Mouse (Mus musculus) liver, postnatal 0 days (tissue): ENCODE measurements around the gene Tmem229b. TPM values are rescaled to one million over a fixed set of nuclear protein-coding genes. Genes with fewer than 3 reads are reported as not detected.

ENCODE experiments used
- ATAC-seq: fragments of 200-750 bp; cut with Nextera tagmentation; 2 replicates; pipeline ENCODE4 v1.8.0; 2017; ENCODE audit warnings: mild to moderate bottlenecking, moderate library complexity
- DNase-seq: peaks from one replicate; pipeline ENCODE4 v3.0.0-alpha.2; 2016
- H3K27ac ChIP-seq: fragments of 300-500 bp; sonication (generic); 2 replicates; pipeline ENCODE4 v1.5.1; 2014; ENCODE audit warnings: antibody characterized with exemption, moderate library complexity, mild to moderate bottlenecking, low read depth
- H3K27me3 ChIP-seq: fragments of 300-500 bp; sonication (generic); 2 replicates; pipeline ENCODE4 v1.6.1; 2014; ENCODE audit warnings: low read length, control low read depth, mixed read lengths; ENCODE audit not compliant: insufficient read depth
- H3K36me3 ChIP-seq: fragments of 300-500 bp; sonication (generic); replicated peaks from 2 replicates; pipeline ENCODE4 v1.6.1; 2014; ENCODE audit warnings: mild to moderate bottlenecking, control low read depth, low read length, moderate library complexity, mixed read lengths; ENCODE audit not compliant: insufficient read depth
- H3K4me1 ChIP-seq: fragments of 300-500 bp; sonication (generic); 2 replicates; pipeline ENCODE4 v1.6.1; 2014; ENCODE audit warnings: antibody characterized with exemption, mild to moderate bottlenecking, control low read depth; ENCODE audit not compliant: insufficient read depth
- H3K4me2 ChIP-seq: fragments of 300-500 bp; sonication (generic); 2 replicates; pipeline ENCODE4 v1.6.1; 2014; ENCODE audit warnings: low read depth, mild to moderate bottlenecking, low read length, moderate library complexity, mixed read lengths
- H3K4me3 ChIP-seq: fragments of 300-500 bp; sonication (generic); 2 replicates; pipeline ENCODE4 v1.5.1; 2014; ENCODE audit warnings: low read depth, low read length
- H3K9ac ChIP-seq: fragments of 300-500 bp; sonication (generic); replicated peaks from 2 replicates; pipeline ENCODE4 v1.6.1; 2014; ENCODE audit warnings: mild to moderate bottlenecking, moderate library complexity
- H3K9me3 ChIP-seq: fragments of 300-500 bp; sonication (generic); 2 replicates; pipeline ENCODE4 v1.6.1; 2016; ENCODE audit warnings: mild to moderate bottlenecking, control low read depth, low read length, mixed read lengths
- CTCF ChIP-seq: sonication (generic); IDR thresholded peaks from 2 replicates; pipeline ENCODE4 v1.5.1; 2016; ENCODE audit warnings: antibody characterized with exemption, low read depth
- EP300 ChIP-seq: IDR thresholded peaks from 2 replicates; pipeline ENCODE4 v1.6.1; 2016; ENCODE audit warnings: antibody characterized with exemption, low read depth, mild to moderate bottlenecking
- WGBS: fragments of 180-500 bp; shearing (Covaris S2); extraction: QIAGEN DNeasy Blood & Tissue Kit; methylation state at CpG from one replicate; pipeline ENCODE4 v1.1.7; 2014; ENCODE audit not compliant: insufficient replicate concordance; 5-methylcytosine and 5-hydroxymethylcytosine counted together
- polyA plus RNA-seq: library from polyadenylated mRNA; unstranded; fragments of >200 nt; fragmentation: Nextera tagmentation; extraction: Ambion mirVana; gene quantifications from 2 replicates; pipeline ENCODE4 v1.2.1, GENCODE M21; 2015

The Tmem229b gene
- polyA plus RNA-seq, 1 experiment from 2014 or later, result 3.6 TPM

DNA sequence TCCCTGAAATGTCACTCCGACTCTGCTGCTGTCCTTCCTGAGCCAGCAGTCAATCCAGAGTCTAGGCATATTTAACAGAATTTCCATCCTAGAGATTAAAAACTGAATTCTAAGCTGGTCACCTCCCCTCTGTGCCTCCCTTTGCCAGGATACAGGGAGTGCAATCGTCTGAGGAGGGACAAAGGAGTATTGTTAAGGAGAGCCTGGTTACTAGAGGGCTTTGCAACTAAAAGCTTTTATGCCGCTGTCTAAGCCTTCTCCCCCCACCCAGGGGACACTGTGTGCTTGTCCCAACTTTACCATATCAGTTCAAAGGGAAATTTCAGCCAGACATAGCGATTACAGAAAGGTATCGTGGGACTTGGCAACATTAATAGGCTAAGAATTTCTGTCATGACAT is 8.7 kb upstream of the Tmem229b start:
- ATAC-seq (no peak), DNase-seq (no peak)
- H3K4me3 ChIP-seq, result no peak overlapping the region
- H3K4me2 ChIP-seq, result no peak overlapping the region
- TF ChIP-seq CTCF, result no peak
- peaks cover 4% of the 10 kb centered on the region; the same call in 1 of the 2 replicates for H3K4me1 ChIP-seq
- 79% methylated on average over 5 of the region's 5 CpGs for WGBS
- H3K27ac ChIP-seq, result no peak overlapping the region
- no peaks in the 10 kb centered on the region for H3K27me3 ChIP-seq
- no peaks in the 10 kb centered on the region for H3K9me3 ChIP-seq
- no peak overlapping the region for H3K9ac ChIP-seq
- H3K36me3 ChIP-seq, result no peaks in the 10 kb centered on the region

DNA sequence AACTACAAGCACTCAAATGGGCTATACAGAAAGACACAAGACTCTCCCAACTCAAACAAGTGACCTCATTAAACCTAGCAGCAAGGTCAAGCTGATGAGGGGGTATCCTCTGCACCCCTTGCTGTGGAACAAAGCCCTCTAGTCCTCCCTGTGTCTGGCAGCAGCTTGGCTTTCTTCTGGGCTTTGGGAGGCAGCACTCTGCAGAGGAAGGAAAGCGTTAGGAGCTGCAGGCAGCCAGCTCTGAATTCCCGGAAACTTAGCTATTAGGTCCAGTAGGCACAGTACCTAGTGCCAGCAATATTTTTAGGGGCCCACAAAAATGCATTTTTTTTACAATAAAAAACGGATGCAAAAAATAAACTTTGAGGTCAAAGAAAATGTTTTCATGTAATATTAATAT is 3.1 kb upstream of the Tmem229b start:
- H3K9me3 ChIP-seq, result no peaks in the 10 kb centered on the region
- ATAC-seq (no peak), DNase-seq (no peak)
- TF ChIP-seq EP300 (no peak), CTCF (no peak)
- H3K4me1 ChIP-seq, result peaks cover 7% of the 10 kb centered on the region; the same call in 1 of the 2 replicates
- H3K27me3 ChIP-seq, result peaks cover 10% of the 10 kb centered on the region
- H3K9ac ChIP-seq, result no peak overlapping the region
- no peaks in the 10 kb centered on the region for H3K36me3 ChIP-seq
- H3K4me3 ChIP-seq, result no peak overlapping the region
- no peak overlapping the region for H3K27ac ChIP-seq
- no peak overlapping the region for H3K4me2 ChIP-seq
- 47% methylated on average over 3 of the region's 3 CpGs for WGBS

DNA sequence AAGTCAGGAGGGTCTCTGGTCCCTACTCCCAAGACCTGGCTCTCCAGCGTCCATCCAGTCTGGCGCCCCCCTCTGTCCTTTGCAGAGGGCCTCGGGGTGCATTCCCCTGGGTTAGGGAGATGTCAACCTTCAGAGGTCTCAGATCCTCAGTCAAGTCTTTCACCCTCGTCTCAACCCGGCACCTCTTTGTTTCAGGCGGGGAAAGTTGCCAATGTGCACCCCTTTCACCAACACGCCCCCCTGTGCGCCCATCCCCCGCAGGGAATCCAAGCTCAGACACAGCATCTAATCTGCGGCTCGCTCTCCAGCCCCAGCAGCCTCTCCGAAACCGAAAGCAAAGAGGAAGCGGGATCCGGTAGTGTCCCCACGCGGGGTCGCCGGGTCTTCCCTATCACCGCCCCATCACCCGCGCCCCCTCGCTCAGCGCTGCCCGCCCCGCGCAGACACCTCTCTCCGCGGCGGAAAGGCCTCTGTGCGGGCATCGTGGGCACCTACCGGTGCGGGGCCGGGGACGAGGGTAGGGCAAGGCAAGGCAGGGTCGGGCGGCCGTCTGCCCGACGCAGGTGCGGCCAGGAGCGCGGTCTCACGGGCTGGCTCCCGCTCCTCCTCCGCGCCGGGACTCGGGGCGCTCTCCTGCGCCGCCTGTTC is 825 bp downstream of the Tmem229b start:
- H3K4me1 ChIP-seq, result peaks cover 7% of the 10 kb centered on the region; the same call in 1 of the 2 replicates
- ATAC-seq, result peak; percentile 75
- H3K27me3 ChIP-seq, result peaks cover 10% of the 10 kb centered on the region
- no peak overlapping the region for H3K27ac ChIP-seq
- no peak for TF ChIP-seq EP300
- peak; percentile 62 for TF ChIP-seq CTCF
- peak; percentile 67 for DNase-seq
- H3K36me3 ChIP-seq, result no peaks in the 10 kb centered on the region
- H3K9me3 ChIP-seq, result no peaks in the 10 kb centered on the region
- WGBS, result 1% methylated on average over 37 of the region's 53 CpGs
- peak overlapping the region; percentile 79 for H3K4me2 ChIP-seq
- H3K4me3 ChIP-seq, result peak overlapping the region; percentile 91
- peak overlapping the region; percentile 83 for H3K9ac ChIP-seq

DNA sequence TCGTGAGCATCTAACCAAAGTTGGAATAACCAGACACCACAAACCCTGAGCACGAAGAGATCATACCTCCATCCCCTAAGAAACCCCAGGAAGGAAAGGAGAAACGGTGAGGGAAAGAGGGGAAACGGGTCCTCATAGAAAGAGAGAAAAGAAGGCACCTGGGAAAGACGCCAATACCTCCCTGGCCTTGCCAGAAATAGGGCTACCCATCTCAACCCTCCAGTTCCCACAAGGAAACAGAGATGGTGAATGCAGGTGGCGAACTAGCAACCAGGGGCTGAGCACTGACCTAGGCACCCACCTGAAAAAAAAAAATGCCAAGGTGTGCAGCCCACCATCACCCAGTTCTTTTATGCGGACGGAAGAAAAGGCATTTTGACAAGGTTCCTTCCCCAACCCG is 1.4 kb downstream of the Tmem229b start:
- H3K9ac ChIP-seq, result no peak overlapping the region

DNA sequence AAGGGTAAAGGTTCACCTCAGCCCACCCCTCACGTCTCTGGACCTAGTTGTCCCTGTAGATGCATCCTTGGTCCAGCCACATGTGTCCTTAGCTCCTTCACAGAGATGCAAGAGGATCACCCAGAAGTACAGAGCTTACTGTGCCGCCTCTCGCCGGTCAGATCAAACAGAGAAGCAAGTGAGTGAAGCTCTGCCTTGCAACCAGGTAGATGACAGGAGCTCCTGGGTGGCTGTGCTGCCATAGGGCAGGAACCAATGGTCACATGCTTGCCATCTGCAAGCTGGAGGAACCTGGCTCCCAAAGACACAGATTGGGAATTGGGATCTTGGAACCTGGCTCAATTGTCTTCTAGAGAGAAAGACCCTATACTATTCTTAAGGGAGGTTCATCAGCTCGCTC is 2.0 kb downstream of the Tmem229b start:
- no peaks in the 10 kb centered on the region for H3K36me3 ChIP-seq
- H3K27me3 ChIP-seq, result peaks cover 10% of the 10 kb centered on the region
- DNase-seq (no peak), ATAC-seq (no peak)
- no peak overlapping the region for H3K4me2 ChIP-seq
- no peak for TF ChIP-seq CTCF
- no peak for TF ChIP-seq EP300
- no peak overlapping the region for H3K4me3 ChIP-seq
- 77% methylated on average over 5 of the region's 5 CpGs for WGBS
- peaks cover 7% of the 10 kb centered on the region; the same call in 1 of the 2 replicates for H3K4me1 ChIP-seq
- H3K27ac ChIP-seq, result no peak overlapping the region
- no peak overlapping the region for H3K9ac ChIP-seq
- no peaks in the 10 kb centered on the region for H3K9me3 ChIP-seq

More for the DNA sequence above, 1.4 kb downstream of the Tmem229b start:
- Histone ChIP-seq H3K4me3 (peak overlapping the region; percentile 91), H3K4me2 (peak overlapping the region; percentile 79), H3K27ac (no peak overlapping the region), H3K4me1 (peaks cover 7% of the 10 kb centered on the region; the same call in 1 of the 2 replicates), H3K27me3 (peaks cover 10% of the 10 kb centered on the region), H3K36me3 (no peaks in the 10 kb centered on the region), H3K9me3 (no peaks in the 10 kb centered on the region)
- DNase-seq (no peak), ATAC-seq (no peak)
- 30% methylated on average over 9 of the region's 9 CpGs for WGBS
- TF ChIP-seq CTCF (no peak), EP300 (no peak)

DNA sequence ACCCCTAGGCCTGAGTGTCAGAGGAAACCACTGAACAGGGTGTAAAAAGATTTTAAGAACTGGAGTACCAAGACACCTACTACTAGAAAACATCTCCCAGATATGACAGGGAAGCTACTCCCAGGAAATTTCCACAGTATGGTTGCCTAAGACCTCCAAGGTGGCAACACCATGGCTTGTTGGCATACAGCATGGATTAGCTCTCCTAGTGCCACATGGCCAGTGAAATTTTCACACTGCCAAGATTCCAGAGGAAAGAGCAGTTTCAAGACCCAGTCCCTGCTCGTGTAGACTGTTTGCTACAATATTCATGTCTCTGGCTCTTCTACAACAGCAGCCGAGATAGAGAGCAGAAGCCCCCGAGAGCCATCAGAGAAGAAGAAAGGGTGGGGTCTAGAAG is 4.4 kb downstream of the Tmem229b start:
- H3K36me3 ChIP-seq, result no peaks in the 10 kb centered on the region
- no peak overlapping the region for H3K27ac ChIP-seq
- DNase-seq (no peak), ATAC-seq (no peak)
- TF ChIP-seq CTCF (no peak), EP300 (no peak)
- 78% methylated on average over 3 of the region's 3 CpGs for WGBS
- H3K9me3 ChIP-seq, result no peaks in the 10 kb centered on the region
- H3K4me2 ChIP-seq, result no peak overlapping the region
- no peak overlapping the region for H3K9ac ChIP-seq
- no peak overlapping the region for H3K4me3 ChIP-seq
- peaks cover 9% of the 10 kb centered on the region for H3K27me3 ChIP-seq
- peaks cover 10% of the 10 kb centered on the region; the same call in 1 of the 2 replicates for H3K4me1 ChIP-seq
